Mouse (Mus musculus): ENCODE measurements around the gene Ebf1. TPM values are rescaled to one million over a fixed set of nuclear protein-coding genes. Genes with fewer than 3 reads are reported as not detected.

The Ebf1 gene
- total RNA-seq, 4 experiments from 2014 or later, result 5.1 to 8.0 (median 6.2) TPM

- no peak for DNase-seq (ENCODE audit: low spot score in 2 of 2)
Measured at GRCm38 (mm10) chr11:44619131-44619886, 2.2 kb downstream of the Ebf1 start.

GRCm38 (mm10) chr11:44619887-44620693 is 3.0 kb downstream of the Ebf1 start:
- DNase-seq (ENCODE audit: low spot score in 2 of 2), result no peak

- no peak for DNase-seq (ENCODE audit: low spot score in 2 of 2)
Measured at GRCm38 (mm10) chr11:44620694-44621446, 3.8 kb downstream of the Ebf1 start.

GRCm38 (mm10) chr11:44621615-44622014 is 4.5 kb downstream of the Ebf1 start:
- DNase-seq (ENCODE audit: low spot score in 2 of 2), result no peak

- DNase-seq (ENCODE audit: low spot score in 2 of 2), result peak in 1 of 2 experiments; percentile 24
Measured at GRCm38 (mm10) chr11:44622023-44622731, 5.1 kb downstream of the Ebf1 start.

GRCm38 (mm10) chr11:44624564-44624963 is 7.4 kb downstream of the Ebf1 start:
- DNase-seq (ENCODE audit: low spot score in 2 of 2), result no peak

GRCm38 (mm10) chr11:44626065-44626464 is 8.9 kb downstream of the Ebf1 start:
- no peak for DNase-seq (ENCODE audit: low spot score in 2 of 2)

- no peak for DNase-seq (ENCODE audit: low spot score in 2 of 2)
Measured at GRCm38 (mm10) chr11:44628412-44628811, 11.3 kb downstream of the Ebf1 start.

GRCm38 (mm10) chr11:44632064-44632968 is 15.2 kb downstream of the Ebf1 start:
- no peak for DNase-seq (ENCODE audit: low spot score in 2 of 2)

GRCm38 (mm10) chr11:44633001-44633693 is 16.0 kb downstream of the Ebf1 start:
- DNase-seq (ENCODE audit: low spot score in 2 of 2), result no peak

GRCm38 (mm10) chr11:44634552-44635193 is 17.6 kb downstream of the Ebf1 start:
- no peak for DNase-seq (ENCODE audit: low spot score in 2 of 2)

- no peak for DNase-seq (ENCODE audit: low spot score in 2 of 2)
Measured at GRCm38 (mm10) chr11:44636241-44636640, 19.1 kb downstream of the Ebf1 start.

- DNase-seq (ENCODE audit: low spot score in 2 of 2), result no peak
Measured at GRCm38 (mm10) chr11:44638193-44638754, 21.2 kb downstream of the Ebf1 start.

GRCm38 (mm10) chr11:44641496-44641895 is 24.4 kb downstream of the Ebf1 start:
- no peak for DNase-seq (ENCODE audit: low spot score in 2 of 2)

GRCm38 (mm10) chr11:44654340-44655019 is 37.4 kb downstream of the Ebf1 start:
- DNase-seq (ENCODE audit: low spot score in 2 of 2), result no peak

GRCm38 (mm10) chr11:44655468-44655867 is 38.4 kb downstream of the Ebf1 start:
- DNase-seq (ENCODE audit: low spot score in 2 of 2), result no peak

- no peak for DNase-seq (ENCODE audit: low spot score in 2 of 2)
Measured at GRCm38 (mm10) chr11:44656916-44657315, 39.8 kb downstream of the Ebf1 start.

GRCm38 (mm10) chr11:44657833-44658395 is 40.8 kb downstream of the Ebf1 start:
- DNase-seq (ENCODE audit: low spot score in 2 of 2), result no peak

Data from gastrocnemius, adult 8-10 months (tissue).